Mouse (Mus musculus) ovary, postnatal 10 days (tissue): ENCODE measurements at regions not wholly inside any gene's neighbourhood (a gene's known extent, or its start where the extent isn't known, plus 50 kb on each side); places are given as distances from the start of the nearest gene placed in this dataset.

Source experiments
- DNase-seq: peaks from one replicate; pipeline ENCODE4 v3.0.0; 2022; ENCODE audit warnings: low spot score

- DNase-seq: no peak
Observed at GRCm38 (mm10) chr12:110228011-110228411, 50.9 kb upstream of the Dio3 start.
